Mouse (Mus musculus): ENCODE results near the gene Rfxank.

DNA sequence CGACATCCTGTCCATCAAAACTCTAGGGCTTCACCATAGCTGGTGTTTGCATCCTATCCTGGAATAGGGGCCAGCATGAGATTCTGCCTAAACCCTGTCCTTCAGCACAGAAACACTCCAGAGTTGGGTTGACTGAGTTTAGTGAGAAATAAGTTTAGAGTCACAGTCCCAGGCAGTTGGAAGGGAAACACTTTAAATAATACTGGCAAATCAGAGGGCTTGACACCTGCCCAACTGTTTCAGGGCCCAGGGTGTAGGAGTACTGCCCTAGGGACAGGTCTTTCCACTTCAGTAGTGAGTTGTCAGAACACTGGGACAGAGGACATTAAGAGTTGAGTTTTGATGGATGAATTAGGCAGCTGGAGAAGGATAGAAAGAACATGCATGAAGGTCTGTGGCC lies 52.8 kb downstream of the Rfxank start:
- TF ChIP-seq CTCF (IDR thresholded peaks at IDR 0.05; ENCODE audit: insufficient read depth, low read depth, low read length) = no peak
- TF ChIP-seq POLR2A (IDR thresholded peaks at IDR 0.05; ENCODE audit: insufficient read depth, low read depth, low read length) = no peak

Data from olfactory bulb, adult 2 months (tissue).